Mouse (Mus musculus) frontal cortex, postnatal 10 days (tissue): ENCODE measurements at regions not wholly inside any gene's neighbourhood (a gene's known extent, or its start where the extent isn't known, plus 50 kb on each side); places are given as distances from the start of the nearest gene placed in this dataset.

Experiments
- DNase-seq, 2 experiments: peaks; one replicate each; pipeline ENCODE4 v3.0.0; 2022; ENCODE audit warnings: low spot score in 2 of 2, mixed read lengths in 1 of 2

- DNase-seq, result no peak
These were observed 504.3 kb upstream of the Atp10a start for GRCm38 (mm10) chr7:58151713-58152112.

DNA sequence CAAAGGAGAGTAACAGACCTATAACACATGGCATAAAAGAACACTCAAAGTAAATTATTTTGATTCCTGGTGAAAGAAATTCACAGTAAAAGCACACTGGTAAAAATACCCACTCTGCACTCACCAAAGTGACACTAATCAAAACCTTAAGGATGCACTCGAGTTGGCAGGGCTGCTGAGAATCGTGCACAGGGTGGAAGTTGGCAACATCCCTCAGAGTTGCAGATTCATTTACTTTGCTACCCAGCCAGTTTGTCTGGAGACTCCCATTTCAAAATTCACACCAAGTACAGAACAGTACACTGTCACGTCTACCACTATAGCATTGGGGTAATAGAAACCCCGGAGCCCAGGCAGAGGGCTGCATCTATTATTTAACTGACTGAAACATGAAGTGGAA is 471.1 kb upstream of the Atp10a start:
- DNase-seq, result peak in 1 of 2 experiments; percentile 5

DNA sequence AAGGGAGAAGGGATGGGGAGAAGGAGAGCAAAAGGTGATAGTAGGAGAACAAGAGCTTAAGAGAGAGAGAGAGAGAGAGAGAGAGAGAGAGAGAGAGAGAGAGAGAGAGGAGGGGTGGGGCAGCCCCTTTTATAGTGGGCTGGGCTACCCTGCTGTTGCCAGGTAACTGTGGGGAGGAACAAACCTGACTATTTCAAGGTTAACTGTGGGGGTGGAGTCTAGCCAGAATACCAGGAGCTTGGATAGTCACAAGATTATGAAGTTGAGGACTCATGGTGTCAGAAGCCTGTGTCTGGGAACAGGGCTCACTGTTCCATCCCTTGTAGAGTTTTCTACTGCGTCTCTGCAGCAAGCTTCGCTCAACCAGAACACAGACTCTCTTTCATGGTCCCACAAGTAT is 438.2 kb upstream of the Atp10a start:
- DNase-seq, result no peak

DNA sequence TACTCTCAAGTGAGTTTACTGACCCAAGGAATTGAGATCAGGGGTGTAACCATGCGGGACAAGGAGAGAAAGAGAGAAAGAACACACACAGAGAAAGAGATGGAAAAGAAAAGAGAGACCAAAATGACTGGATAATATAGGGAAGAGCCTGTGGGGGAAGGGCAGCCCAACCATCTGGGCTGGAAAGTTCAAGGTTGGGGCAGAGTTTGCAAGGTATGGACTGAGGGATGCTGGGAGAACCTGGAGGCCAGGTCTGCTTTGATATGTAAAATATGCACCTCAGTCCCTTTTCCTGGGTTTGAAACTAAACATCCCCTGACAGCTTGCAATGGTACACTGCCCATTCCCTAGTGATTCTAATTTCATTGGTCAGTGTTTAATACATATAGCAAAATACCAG is 431.2 kb upstream of the Atp10a start:
- DNase-seq, result no peak

DNA sequence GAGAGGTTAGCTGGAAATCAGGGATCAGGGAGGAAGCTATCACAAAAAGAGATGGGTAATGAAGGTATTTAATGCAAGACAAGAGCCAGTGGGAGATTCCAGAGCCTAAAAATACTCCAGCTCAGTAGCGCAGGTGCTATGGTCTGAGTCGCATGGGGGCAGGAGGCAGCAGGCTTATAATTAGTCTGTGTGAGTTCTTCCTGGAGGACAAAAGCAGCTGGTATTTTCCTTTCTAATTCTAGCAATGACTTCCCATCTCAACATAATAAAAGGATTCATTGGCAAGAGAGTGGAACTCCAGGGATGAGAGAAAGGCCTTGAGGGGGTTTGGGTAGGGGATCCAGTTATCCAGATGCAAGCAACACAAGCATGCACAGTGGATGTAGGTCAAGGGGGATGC is 430.3 kb upstream of the Atp10a start:
- DNase-seq, result no peak

- DNase-seq, result no peak
These were observed 425.7 kb upstream of the Atp10a start for GRCm38 (mm10) chr7:58230162-58230681.

DNA sequence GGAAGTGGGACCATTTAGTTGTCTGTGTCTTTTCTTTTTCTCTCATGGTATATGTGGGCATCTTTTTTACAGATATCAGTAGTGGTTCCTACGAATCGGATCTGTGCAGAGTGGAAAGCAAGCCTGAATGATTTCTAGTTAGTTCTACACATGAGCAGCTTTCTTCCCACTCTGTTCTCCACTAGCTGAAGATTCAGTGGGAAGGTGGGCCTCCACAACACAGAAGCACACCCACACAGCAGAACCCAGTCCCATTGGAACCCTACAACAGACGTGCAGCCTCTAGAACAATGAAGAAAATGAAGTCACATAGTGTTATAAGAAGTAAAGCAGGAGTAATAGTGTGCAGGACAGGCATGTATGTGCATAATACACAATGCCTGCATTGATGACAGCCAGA is 425.0 kb upstream of the Atp10a start:
- DNase-seq, result no peak

DNA sequence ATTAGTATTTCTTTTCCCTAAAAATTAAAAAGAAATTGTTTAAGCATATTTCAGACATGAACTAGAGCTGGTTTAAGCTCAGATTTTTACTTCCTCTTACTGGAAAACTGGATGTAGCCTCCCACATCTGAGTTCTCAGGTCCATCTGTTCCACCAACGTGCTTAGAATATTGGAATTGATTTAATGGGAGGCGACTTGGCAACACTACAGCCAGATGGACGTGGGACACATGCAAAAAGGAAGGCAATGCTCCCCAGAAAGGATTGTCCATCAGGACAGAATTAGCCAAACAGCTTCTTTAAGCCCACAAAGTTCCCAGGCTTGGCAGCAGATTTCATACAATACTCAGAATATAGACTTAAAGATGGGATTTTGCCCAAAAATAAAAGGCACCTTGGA is 408.7 kb upstream of the Atp10a start:
- peak; percentile 26 to 37 for DNase-seq
